Mouse (Mus musculus) NIH3T3 (cell line): ENCODE measurements at regions not wholly inside any gene's neighbourhood (a gene's known extent, or its start where the extent isn't known, plus 50 kb on each side); places are given as distances from the start of the nearest gene placed in this dataset.

Source experiments
- DNase-seq: peaks from one replicate; pipeline ENCODE4 v3.0.0-alpha.2; 2012; ENCODE audit warnings: low read depth

GRCm38 (mm10) chr9:41377701-41378626 lies 216.5 kb upstream of the Ubash3b start:
- DNase-seq, result no peak

- peak; percentile 59 for DNase-seq
These were observed 215.6 kb upstream of the Ubash3b start for GRCm38 (mm10) chr9:41376948-41377700.

GRCm38 (mm10) chr9:41375984-41376651 lies 214.6 kb upstream of the Ubash3b start:
- no peak for DNase-seq

- DNase-seq, result no peak
These were observed 213.3 kb upstream of the Ubash3b start for GRCm38 (mm10) chr9:41374591-41375481.

- no peak for DNase-seq
These were observed 204.9 kb upstream of the Ubash3b start for GRCm38 (mm10) chr9:41366405-41366804.

- DNase-seq, result no peak
These were observed 203.8 kb upstream of the Ubash3b start for GRCm38 (mm10) chr9:41365251-41365650.

- no peak for DNase-seq
These were observed 203.1 kb upstream of the Ubash3b start for GRCm38 (mm10) chr9:41364442-41365250.

- no peak for DNase-seq
These were observed 198.9 kb upstream of the Ubash3b start for GRCm38 (mm10) chr9:41360356-41360755.

GRCm38 (mm10) chr9:41359286-41359685 lies 197.8 kb upstream of the Ubash3b start:
- no peak for DNase-seq

- DNase-seq, result peak; percentile 70
These were observed 183.8 kb upstream of the Ubash3b start for GRCm38 (mm10) chr9:41345338-41345737.

- DNase-seq, result no peak
These were observed 175.9 kb upstream of the Ubash3b start for GRCm38 (mm10) chr9:41337375-41337774.

GRCm38 (mm10) chr9:41336801-41337200 lies 175.3 kb upstream of the Ubash3b start:
- DNase-seq, result no peak

GRCm38 (mm10) chr9:41334462-41335241 lies 173.2 kb upstream of the Ubash3b start:
- peak; percentile 1 for DNase-seq

- DNase-seq, result peak; percentile 0
These were observed 172.0 kb upstream of the Ubash3b start for GRCm38 (mm10) chr9:41333526-41333925.

- peak; percentile 2 for DNase-seq
These were observed 167.5 kb upstream of the Ubash3b start for GRCm38 (mm10) chr9:41328959-41329358.

GRCm38 (mm10) chr9:41328480-41328879 lies 167.0 kb upstream of the Ubash3b start:
- DNase-seq, result peak; percentile 40

- DNase-seq, result peak; percentile 63
These were observed 166.6 kb upstream of the Ubash3b start for GRCm38 (mm10) chr9:41328056-41328455.

GRCm38 (mm10) chr9:41327561-41327960 lies 166.1 kb upstream of the Ubash3b start:
- peak; percentile 48 for DNase-seq

GRCm38 (mm10) chr9:41326772-41327560 lies 165.5 kb upstream of the Ubash3b start:
- DNase-seq, result peak; percentile 87
